Mouse (Mus musculus) limb, embryonic 14.5 days (tissue): ENCODE results near the gene Actn3. TPM values are rescaled to one million over a fixed set of nuclear protein-coding genes. Genes with fewer than 3 reads are reported as not detected.
A peak's percentile ranks its signal among the peaks of the same experiment; 100 is the strongest.

Experiments
- ATAC-seq: fragments of 200-750 bp; cut with Nextera tagmentation; 2 replicates; pipeline ENCODE4 v1.8.0; 2017; ENCODE audit warnings: low read depth, moderate number of reproducible peaks, moderate TSS enrichment; ENCODE audit not compliant: low FRiP score
- DNase-seq: peaks from one replicate; pipeline ENCODE4 v3.0.0-alpha.2; 2015; ENCODE audit warnings: low spot score
- H3K27ac ChIP-seq: fragments of 300-500 bp; sonication (generic); replicated peaks from 2 replicates; pipeline ENCODE4 v1.5.1; 2014; ENCODE audit warnings: low read depth, mild to moderate bottlenecking, low read length, moderate library complexity, mixed read lengths
- H3K27me3 ChIP-seq: fragments of 300-500 bp; sonication (generic); 2 replicates; pipeline ENCODE4 v1.6.1; 2014; ENCODE audit warnings: low read length, mixed read lengths; ENCODE audit not compliant: control insufficient read depth, insufficient read depth
- H3K36me3 ChIP-seq: fragments of 300-500 bp; sonication (generic); 2 replicates; pipeline ENCODE4 v1.6.1; 2014; ENCODE audit warnings: mild to moderate bottlenecking, low read length, moderate library complexity, mixed read lengths; ENCODE audit not compliant: control insufficient read depth, insufficient read depth
- H3K4me1 ChIP-seq: fragments of 300-500 bp; sonication (generic); 2 replicates; pipeline ENCODE4 v1.6.1; 2014; ENCODE audit warnings: antibody characterized with exemption, low read length, mixed read lengths; ENCODE audit not compliant: control insufficient read depth, insufficient read depth
- H3K4me2 ChIP-seq: fragments of 300-500 bp; sonication (generic); replicated peaks from 2 replicates; pipeline ENCODE4 v1.6.1; 2014; ENCODE audit warnings: low read depth, mild to moderate bottlenecking, low read length, moderate library complexity; ENCODE audit not compliant: severe bottlenecking
- H3K4me3 ChIP-seq: fragments of 300-500 bp; sonication (generic); replicated peaks from 2 replicates; pipeline ENCODE4 v1.5.1; 2014; ENCODE audit warnings: low read length
- H3K9ac ChIP-seq: fragments of 300-500 bp; sonication (generic); 2 replicates; pipeline ENCODE4 v1.6.1; 2014; ENCODE audit warnings: mild to moderate bottlenecking, low read depth, low read length, moderate library complexity; ENCODE audit not compliant: severe bottlenecking
- H3K9me3 ChIP-seq: fragments of 300-500 bp; sonication (generic); 2 replicates; pipeline ENCODE4 v1.6.1; 2016; ENCODE audit warnings: low read length; ENCODE audit not compliant: control insufficient read depth
- POLR2A ChIP-seq: fragments of 200-500 bp; IDR thresholded peaks from 2 replicates; pipeline ENCODE4 v1.8.0; 2012; ENCODE audit warnings: inconsistent platforms, mild to moderate bottlenecking, moderate library complexity, borderline replicate concordance; ENCODE audit not compliant: insufficient read depth, insufficient read length; ENCODE audit errors: extremely low read depth
- WGBS: fragments of 180-500 bp; shearing (Covaris S2); extraction: QIAGEN DNeasy Blood & Tissue Kit; methylation state at CpG from one replicate; pipeline ENCODE4 v1.1.7; 2014; 5-methylcytosine and 5-hydroxymethylcytosine counted together
- polyA plus RNA-seq, 2 experiments: library from polyadenylated mRNA; depleted of rRNA in 1 of 2; stranded (reverse) in 1 of 2; unstranded in 1 of 2; fragments of >200 nt; fragmentation: Nextera tagmentation in 1 of 2; extraction: Ambion mirVana in 1 of 2; gene quantifications; 2 replicates each; pipeline versions ENCODE4 v1.2.1 to v1.2.3; 2012 to 2014

Actn3 gene
- polyA plus RNA-seq, 2 experiments = 8.3 to 11.9 TPM

GRCm38 (mm10) chr19:4896780-4897520, 19.2 kb upstream of the Actn3 start:
- DNase-seq = no peak
- no peak for ATAC-seq
- no peak for TF ChIP-seq POLR2A
- H3K27ac ChIP-seq = no peak overlapping the region
- H3K4me1 ChIP-seq = no peaks in the 10 kb centered on the region
- H3K9me3 ChIP-seq = no peaks in the 10 kb centered on the region
- no peak overlapping the region for H3K4me2 ChIP-seq
- no peaks in the 10 kb centered on the region for H3K27me3 ChIP-seq
- WGBS = 48% methylated on average over 21 of the region's 21 CpGs
- no peak overlapping the region for H3K4me3 ChIP-seq
- H3K9ac ChIP-seq = no peak overlapping the region
- peaks cover 19% of the 10 kb centered on the region for H3K36me3 ChIP-seq

- Histone ChIP-seq H3K4me3 (no peak overlapping the region), H3K4me1 (no peaks in the 10 kb centered on the region), H3K27me3 (no peaks in the 10 kb centered on the region), H3K27ac (no peak overlapping the region), H3K4me2 (no peak overlapping the region), H3K9me3 (no peaks in the 10 kb centered on the region), H3K9ac (no peak overlapping the region), H3K36me3 (peaks cover 12% of the 10 kb centered on the region; the same call in 1 of the 2 replicates)
- ATAC-seq (no peak), DNase-seq (no peak)
- WGBS = 81% methylated on average over 3 of the region's 3 CpGs
- no peak for TF ChIP-seq POLR2A
Measured at GRCm38 (mm10) chr19:4891798-4892197, 14.1 kb upstream of the Actn3 start.

GRCm38 (mm10) chr19:4889791-4890190, 12.1 kb upstream of the Actn3 start:
- DNase-seq (no peak), ATAC-seq (no peak)
- Histone ChIP-seq H3K4me1 (no peaks in the 10 kb centered on the region), H3K4me2 (no peak overlapping the region), H3K27ac (no peak overlapping the region), H3K27me3 (no peaks in the 10 kb centered on the region), H3K4me3 (no peak overlapping the region), H3K36me3 (peaks cover 12% of the 10 kb centered on the region; the same call in 1 of the 2 replicates), H3K9me3 (no peaks in the 10 kb centered on the region), H3K9ac (no peak overlapping the region)
- no peak for TF ChIP-seq POLR2A
- 83% methylated on average over 10 of the region's 10 CpGs for WGBS

- Histone ChIP-seq H3K4me2 (no peak overlapping the region), H3K9me3 (no peaks in the 10 kb centered on the region), H3K4me3 (no peak overlapping the region), H3K27ac (no peak overlapping the region), H3K4me1 (0 out of 2 replicates have a peak, but pooled peaks cover 4% of the 10 kb centered on the region), H3K27me3 (no peaks in the 10 kb centered on the region), H3K9ac (no peak overlapping the region), H3K36me3 (no peaks in the 10 kb centered on the region)
- TF ChIP-seq POLR2A = no peak
- 82% methylated on average over 4 of the region's 4 CpGs for WGBS
- DNase-seq = no peak
- no peak for ATAC-seq
Measured at GRCm38 (mm10) chr19:4883961-4884360, 6.3 kb upstream of the Actn3 start.

- Histone ChIP-seq H3K4me2 (peak overlapping the region; percentile 82), H3K9ac (0 out of 2 replicates have a peak overlapping the region, but pooled peaks have one; percentile 70), H3K36me3 (no peaks in the 10 kb centered on the region), H3K27ac (no peak overlapping the region), H3K4me3 (peak overlapping the region; percentile 79), H3K4me1 (peaks cover 11% of the 10 kb centered on the region; the same call in 1 of the 2 replicates), H3K27me3 (no peaks in the 10 kb centered on the region), H3K9me3 (no peaks in the 10 kb centered on the region)
- no peak for TF ChIP-seq POLR2A
- no peak for DNase-seq
- WGBS = 41% methylated on average over 10 of the region's 10 CpGs
- no peak for ATAC-seq
Measured at GRCm38 (mm10) chr19:4879324-4879703, 1.6 kb upstream of the Actn3 start.
